Mouse (Mus musculus) adrenal gland, adult 10 weeks (tissue): ENCODE data around the gene Col27a1. TPM values are rescaled to one million over a fixed set of nuclear protein-coding genes. Genes with fewer than 3 reads are reported as not detected.

Experiments
- polyA plus RNA-seq: library from polyadenylated mRNA; stranded (reverse); fragments of 350-450 nt; fragmentation: Illumina TruSeq; extraction: RNeasy Lipid Tissue Mini Kit (QIAGEN cat#74804); gene quantifications from one replicate; pipeline ENCODE4 v1.2.3, GENCODE M21; 2014; ENCODE audit warnings: low read depth, low replicate concordance

Col27a1 gene
- polyA plus RNA-seq = 2.9 TPM

GRCm38 (mm10) chr4:63213907-63214621 is at the start of gene Col27a1:
Gene Col27a1, plus strand, starts transcription at chr4:63214004.

DNA sequence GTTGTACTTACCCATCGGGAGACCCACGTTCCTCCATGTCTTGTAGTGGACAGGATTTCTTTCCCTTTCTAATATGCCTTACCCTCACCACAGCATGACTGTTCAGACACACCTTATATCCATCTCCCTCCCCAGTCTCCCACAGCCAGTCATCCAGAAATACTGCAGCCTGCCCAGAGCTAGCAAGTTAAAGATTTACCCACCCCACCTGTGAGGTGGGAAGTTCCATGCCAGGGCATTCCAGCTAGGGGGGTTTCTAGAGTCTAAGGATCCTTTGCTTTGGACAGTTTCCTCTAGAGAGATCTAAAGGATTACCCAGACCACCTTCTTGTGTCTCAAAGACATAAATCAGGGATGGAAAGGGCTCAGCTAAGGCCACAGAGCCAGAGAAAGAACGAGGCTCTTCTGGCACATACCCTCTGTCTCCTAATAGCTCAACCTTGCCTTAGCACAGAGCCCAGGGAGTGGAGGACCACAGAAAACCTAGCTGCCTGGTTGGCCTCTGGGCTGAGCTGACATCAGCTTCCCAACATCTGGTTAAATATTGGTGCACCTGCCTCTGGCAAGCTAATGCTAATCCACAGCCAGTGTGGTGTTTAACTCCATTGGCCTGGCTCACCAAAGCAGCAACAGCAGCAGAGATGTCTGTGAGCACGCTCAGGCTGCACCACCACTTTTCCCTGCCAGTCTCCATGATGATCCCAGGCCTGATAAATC is 41.7 kb upstream of the Col27a1 start, which contains the start of gene Kif12:
Kif12 (minus strand) TSS at position 163 of the 717 bp plus-strand sequence.

GRCm38 (mm10) chr4:63344295-63344694 is 130.5 kb downstream of the Col27a1 start, which contains the start of gene Orm1:
Gene Orm1, plus strand, starts transcription at chr4:63344560.

DNA sequence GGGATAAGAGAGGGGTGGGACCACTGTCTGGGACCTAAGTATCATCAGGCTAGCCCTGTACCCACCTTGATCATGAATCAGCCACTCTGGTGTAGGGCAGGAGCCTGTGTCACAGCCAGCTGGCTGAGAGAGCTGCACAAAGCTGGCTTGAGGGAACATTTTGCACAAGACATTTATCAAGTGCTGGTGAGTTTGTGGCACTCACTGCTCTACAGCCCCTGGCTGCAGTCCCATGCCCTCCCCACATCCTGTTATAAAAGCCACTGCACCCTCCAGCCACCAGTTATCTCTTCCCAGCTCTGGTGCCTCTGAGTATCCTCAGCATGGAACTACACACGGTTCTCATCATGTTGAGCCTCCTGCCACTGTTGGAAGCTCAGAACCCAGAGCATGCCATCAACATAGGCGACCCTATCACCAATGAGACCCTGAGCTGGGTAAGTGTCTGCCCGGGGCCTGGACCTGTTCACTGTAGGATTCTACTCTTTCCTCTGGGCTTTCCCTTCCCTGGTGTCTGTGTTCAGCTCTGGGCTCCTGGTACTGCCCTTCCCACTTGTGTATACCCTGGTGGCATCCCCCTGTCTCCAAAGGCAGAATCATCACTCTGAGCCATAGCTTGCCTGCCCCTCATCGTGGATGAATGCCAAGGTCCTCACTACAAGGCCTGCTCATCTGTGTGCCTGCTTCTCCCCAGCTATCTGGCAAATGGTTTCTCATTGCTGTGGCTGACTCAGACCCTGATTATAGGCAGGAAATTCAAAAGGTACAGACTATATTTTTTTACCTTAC is 142.3 kb downstream of the Col27a1 start, which contains the start of gene Orm3:
Orm3 (plus strand) TSS at position 286 of the 789 bp plus-strand sequence.

DNA sequence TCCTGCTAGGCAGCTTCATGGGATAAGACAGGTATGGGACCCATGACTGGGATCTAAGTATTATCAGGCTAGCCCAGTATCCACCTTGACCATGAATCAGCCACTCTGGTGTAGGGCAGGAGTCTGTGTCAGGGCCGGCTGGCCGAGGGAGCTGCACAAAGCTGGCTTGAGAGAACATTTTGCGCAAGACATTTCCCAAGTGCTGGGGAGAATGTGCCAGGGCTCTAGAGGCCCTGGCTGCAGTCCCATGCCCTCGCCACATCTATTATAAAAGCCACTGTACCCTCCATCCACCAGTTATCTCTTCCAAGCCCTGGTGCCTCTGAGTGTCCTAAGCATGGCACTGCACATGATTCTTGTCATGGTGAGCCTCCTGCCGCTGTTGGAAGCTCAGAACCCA is 148.3 kb downstream of the Col27a1 start, which contains the start of gene Orm2:
Orm2 (plus strand) TSS at position 300 of the 400 bp plus-strand sequence.

Other genes starting within 250 kb of the Col27a1 start
- 2.5 TPM for gene Zfp618, start 248.4 kb upstream of the Col27a1 start, polyA plus RNA-seq
- gene Ambp, start 59.2 kb upstream of the Col27a1 start, polyA plus RNA-seq = not detected
- not detected for gene Kif12, start 41.9 kb upstream of the Col27a1 start, polyA plus RNA-seq
- gene Orm1, start 130.6 kb downstream of the Col27a1 start, polyA plus RNA-seq = 59.0 TPM
- gene Orm3, start 142.2 kb downstream of the Col27a1 start, polyA plus RNA-seq = 7.7 TPM
- 5.0 TPM for gene Orm2, start 148.4 kb downstream of the Col27a1 start, polyA plus RNA-seq
- gene Akna, start 189.3 kb downstream of the Col27a1 start, polyA plus RNA-seq = 0.23 TPM